Mouse (Mus musculus) cortical plate, adult 2 months (tissue): ENCODE data around the gene Dchs2.

Experiments
- CTCF ChIP-seq: fragments of 200-500 bp; IDR thresholded peaks from 2 replicates; pipeline ENCODE4 v1.5.1; 2011; ENCODE audit warnings: mild to moderate bottlenecking, control low read depth, low read length; ENCODE audit not compliant: insufficient read depth; ENCODE audit errors: extremely low read depth
- POLR2A ChIP-seq: fragments of 200-500 bp; IDR thresholded peaks from 2 replicates; pipeline ENCODE4 v1.6.1; 2011; ENCODE audit warnings: mild to moderate bottlenecking, low read length, control low read depth; ENCODE audit not compliant: insufficient read depth; ENCODE audit errors: extremely low read depth

DNA sequence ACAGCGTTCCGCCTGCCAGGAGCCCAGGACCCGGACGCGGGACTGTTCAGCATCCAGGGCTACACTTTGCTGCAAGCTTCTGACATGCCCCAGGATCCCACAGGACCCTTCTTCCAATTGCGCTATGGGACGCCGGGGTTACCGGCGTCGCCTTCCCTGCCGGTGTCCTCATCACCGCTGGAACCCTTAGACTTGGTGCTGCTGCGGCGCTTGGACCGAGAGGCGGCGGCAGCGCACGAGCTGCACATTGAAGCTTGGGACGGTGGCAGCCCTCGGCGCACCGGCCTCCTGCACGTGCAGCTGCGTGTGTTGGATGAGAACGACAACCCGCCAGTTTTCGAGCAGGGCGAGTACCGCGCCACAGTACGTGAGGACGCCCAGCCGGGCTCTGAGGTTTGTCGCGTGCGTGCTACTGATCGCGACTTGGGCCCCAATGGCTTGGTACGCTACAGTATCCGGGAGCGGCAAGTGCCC is 738 bp downstream of the Dchs2 start:
- TF ChIP-seq CTCF (no peak), POLR2A (no peak)
